In the genomic region with DNA sequence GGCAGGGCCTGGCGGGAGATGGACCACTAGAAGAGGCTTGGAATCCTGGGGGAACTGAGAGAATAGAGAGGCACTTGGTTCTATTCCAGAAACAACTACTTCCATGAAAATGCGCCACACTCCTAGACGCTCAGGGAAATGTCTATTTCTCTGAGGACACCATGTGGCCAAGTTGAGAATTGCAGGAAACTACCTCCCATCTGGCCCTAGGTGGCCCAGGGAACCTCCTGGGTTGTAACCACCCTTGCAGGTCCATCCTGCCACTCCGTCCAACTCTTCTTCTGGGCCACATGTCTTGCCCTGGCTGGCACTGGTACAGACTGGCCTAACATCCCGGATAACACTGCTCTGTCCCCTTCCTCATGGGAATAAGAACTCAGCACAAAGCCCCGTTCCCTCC, we compare ENCODE assay signal across 9 mouse cellular contexts. TPM values are rescaled to one million over a fixed set of nuclear protein-coding genes. Genes with fewer than 3 reads are reported as not detected.
DNase-seq lines count a peak whose midpoint lies in the region; ATAC-seq and TF ChIP-seq lines count a peak whose summit lies in the region.
"Had no signal": no experiment of that assay in that cellular context is flagged by ENCODE, and none has a peak within 500 bp of the region (broad histone marks: within the 10 kb centered on the region; RNA-seq: fewer than 3 reads in every experiment).

No protein-coding gene starts in this region.

- no peak overlapping the region for H3K4me2 ChIP-seq in intestine, embryonic 16.5 days (ENCODE audit: low read depth, low read length)
- no peak overlapping the region for H3K4me2 ChIP-seq in midbrain, embryonic 13.5 days (replicated peaks)
- H3K4me2 ChIP-seq: midbrain, embryonic 12.5 days had no signal

- no peaks in the 10 kb centered on the region for H3K9me3 ChIP-seq in heart, embryonic 10.5 days
- H3K9me3 ChIP-seq in intestine, embryonic 16.5 days (ENCODE audit: control insufficient read depth, low read length): no peaks in the 10 kb centered on the region
- no peaks in the 10 kb centered on the region for H3K9me3 ChIP-seq in midbrain, embryonic 13.5 days
- H3K9me3 ChIP-seq: midbrain, embryonic 12.5 days had no signal

- peak; percentile 61; the same call in 1 of the 2 replicates for TF ChIP-seq CTCF in small intestine, adult 2 months (IDR thresholded peaks at IDR 0.05; ENCODE audit: extremely low read depth, insufficient read length, insufficient replicate concordance, low read depth, low read length)

- intact Hi-C loops in left cerebral cortex, postnatal 14 days (cut with DNase I): loop anchor here (10.0 kb wide), 1 partner anchor 171 kb away; a partner anchor contains a TSS

- H3K4me3 ChIP-seq in heart, embryonic 10.5 days: no peak overlapping the region
- no peak overlapping the region for H3K4me3 ChIP-seq in intestine, embryonic 16.5 days (ENCODE audit: low read length)
- no peak overlapping the region for H3K4me3 ChIP-seq in midbrain, embryonic 13.5 days (replicated peaks)
- H3K4me3 ChIP-seq in small intestine, adult 2 months (ENCODE audit: low read depth, low read length): no peak overlapping the region
- H3K4me3 ChIP-seq: midbrain, embryonic 12.5 days had no signal

- no peak overlapping the region for H3K9ac ChIP-seq in intestine, embryonic 16.5 days (ENCODE audit: low read depth, low read length)
- H3K9ac ChIP-seq in midbrain, embryonic 13.5 days (replicated peaks): no peak overlapping the region
- H3K9ac ChIP-seq: midbrain, embryonic 12.5 days had no signal

- H3K27me3 ChIP-seq in heart, embryonic 10.5 days (ENCODE audit: insufficient read depth, poor library complexity, severe bottlenecking): peaks cover 55% of the 10 kb centered on the region
- peaks cover 6% of the 10 kb centered on the region for H3K27me3 ChIP-seq in intestine, embryonic 16.5 days (replicated peaks; ENCODE audit: control insufficient read depth, insufficient read depth, low read length)
- peaks cover 14% of the 10 kb centered on the region for H3K27me3 ChIP-seq in midbrain, embryonic 13.5 days
- H3K27me3 ChIP-seq in small intestine, adult 2 months (ENCODE audit: control insufficient read depth, insufficient read depth, low read length): 0 out of 2 replicates have a peak, but pooled peaks cover 3% of the 10 kb centered on the region

- H3K4me1 ChIP-seq in heart, embryonic 10.5 days: peaks cover 9% of the 10 kb centered on the region
- H3K4me1 ChIP-seq in intestine, embryonic 16.5 days (ENCODE audit: control insufficient read depth, insufficient read depth, low read length): peaks cover 3% of the 10 kb centered on the region; the same call in 1 of the 2 replicates
- 0 out of 2 replicates have a peak, but pooled peaks cover 2% of the 10 kb centered on the region for H3K4me1 ChIP-seq in midbrain, embryonic 13.5 days (replicated peaks)
- H3K4me1 ChIP-seq in small intestine, adult 2 months (ENCODE audit: control insufficient read depth, insufficient read depth, insufficient read length, low read length): peaks cover 17% of the 10 kb centered on the region

- ATAC-seq in intestine, embryonic 16.5 days: peak; percentile 12; the same call in 1 of the 2 replicates
- peak; percentile 71 for ATAC-seq in midbrain, embryonic 13.5 days

- DNase-seq in heart, adult 18-20 months: peak; percentile 73 to 90
- DNase-seq in heart, embryonic 10.5 days (ENCODE audit: low spot score): no peak
- DNase-seq in cerebellum, adult 9-11 months: peak; percentile 43
- peak; percentile 77 for DNase-seq in gastrocnemius, adult 18-20 months (ENCODE audit: low spot score)
- peak; percentile 69 to 81 for DNase-seq in left cerebral cortex, postnatal 14 days (ENCODE audit: low spot score in 2 of 2)

- no peak overlapping the region for H3K27ac ChIP-seq in heart, embryonic 10.5 days
- H3K27ac ChIP-seq in intestine, embryonic 16.5 days (ENCODE audit: low read length): no peak overlapping the region
- H3K27ac ChIP-seq in midbrain, embryonic 13.5 days: no peak overlapping the region
- no peak overlapping the region for H3K27ac ChIP-seq in small intestine, adult 2 months (ENCODE audit: insufficient read depth, low read depth, low read length)
- H3K27ac ChIP-seq: midbrain, embryonic 12.5 days had no signal

- 25% methylated on average over 6 of the region's 6 CpGs for WGBS in heart, embryonic 10.5 days
- 25% methylated on average over 6 of the region's 6 CpGs for WGBS in intestine, embryonic 16.5 days
- 23% methylated on average over 6 of the region's 6 CpGs for WGBS in midbrain, embryonic 13.5 days
- WGBS in small intestine, adult 2 months: 22% methylated on average over 6 of the region's 6 CpGs

- TF ChIP-seq POLR2A in small intestine, adult 2 months (IDR thresholded peaks at IDR 0.05; ENCODE audit: low read depth, low read length): no peak

- H3K36me3 ChIP-seq in heart, embryonic 10.5 days: no peaks in the 10 kb centered on the region
- H3K36me3 ChIP-seq in intestine, embryonic 16.5 days (ENCODE audit: control insufficient read depth, insufficient read depth, low read length): no peaks in the 10 kb centered on the region
- no peaks in the 10 kb centered on the region for H3K36me3 ChIP-seq in midbrain, embryonic 13.5 days
- no peaks in the 10 kb centered on the region for H3K36me3 ChIP-seq in small intestine, adult 2 months (ENCODE audit: control insufficient read depth, insufficient read depth, low read length)
- H3K36me3 ChIP-seq: midbrain, embryonic 12.5 days had no signal

RNA-seq across cellular contexts. Expression of a gene that starts 7.3 kb away (rescaled TPM):
- total RNA-seq in heart, adult 18-20 months (2021): not detected
- polyA plus RNA-seq in heart, embryonic 10.5 days (2016; fragmentation: Nextera tagmentation; extraction: Ambion mirVana): 0.16 and 0.30 TPM in 2 replicates
- not detected for total RNA-seq in gastrocnemius, adult 18-20 months (2021)
- 0.28 TPM in 1 of 2 replicates, not detected in the other for polyA plus RNA-seq in intestine, embryonic 16.5 days (2015; fragmentation: Nextera tagmentation; extraction: Ambion mirVana)
- under 1 TPM; 0.37 to 0.78 TPM for total RNA-seq in left cerebral cortex, postnatal 14 days (2021)
- polyA plus RNA-seq in midbrain, embryonic 13.5 days (2015; fragmentation: Nextera tagmentation; extraction: Ambion mirVana): not detected in 2 replicates
- 0.28 and 1.2 TPM in 2 replicates for polyA plus RNA-seq in small intestine, adult 2 months (2012; rRNA removed)
- polyA plus RNA-seq: midbrain, embryonic 12.5 days had no signal

RNA-seq across cellular contexts. Expression of a gene that starts 24.2 kb away (rescaled TPM):
- under 1 TPM in 1 of 2 experiments, not detected in 1; 0.12 TPM for total RNA-seq in heart, adult 18-20 months (2021)
- polyA plus RNA-seq in heart, embryonic 10.5 days (2016; fragmentation: Nextera tagmentation; extraction: Ambion mirVana): 0.21 and 0.48 TPM in 2 replicates
- total RNA-seq in gastrocnemius, adult 18-20 months (2021): not detected
- polyA plus RNA-seq in intestine, embryonic 16.5 days (2015; fragmentation: Nextera tagmentation; extraction: Ambion mirVana): 2.6 and 3.1 TPM in 2 replicates
- total RNA-seq in left cerebral cortex, postnatal 14 days (2021): 1 to 10 TPM; 1.3 to 1.8 TPM
- polyA plus RNA-seq in midbrain, embryonic 13.5 days (2015; fragmentation: Nextera tagmentation; extraction: Ambion mirVana): 0.57 and 0.65 TPM in 2 replicates
- polyA plus RNA-seq in small intestine, adult 2 months (2012; rRNA removed): 0.33 TPM in 2 replicates

RNA-seq across cellular contexts. Expression of a gene that starts 43.3 kb away (rescaled TPM):
- total RNA-seq in heart, adult 18-20 months (2021): under 1 TPM; 0.22 to 0.41 TPM
- polyA plus RNA-seq in heart, embryonic 10.5 days (2016; fragmentation: Nextera tagmentation; extraction: Ambion mirVana): 4.7 and 10.0 TPM in 2 replicates
- total RNA-seq in gastrocnemius, adult 18-20 months (2021): under 1 TPM; 0.09 to 0.16 TPM
- polyA plus RNA-seq in intestine, embryonic 16.5 days (2015; fragmentation: Nextera tagmentation; extraction: Ambion mirVana): 0.15 and 0.24 TPM in 2 replicates
- not detected for total RNA-seq in left cerebral cortex, postnatal 14 days (2021)
- polyA plus RNA-seq in midbrain, embryonic 13.5 days (2015; fragmentation: Nextera tagmentation; extraction: Ambion mirVana): 0.08 and 0.27 TPM in 2 replicates
- polyA plus RNA-seq in small intestine, adult 2 months (2012; rRNA removed): 0.06 and 0.08 TPM in 2 replicates

RNA-seq across cellular contexts. Expression of a gene that starts 43.4 kb away (rescaled TPM):
- total RNA-seq in heart, adult 18-20 months (2021): 10 to 100 TPM; 18.0 to 21.4 TPM
- 5.7 and 8.8 TPM in 2 replicates for polyA plus RNA-seq in heart, embryonic 10.5 days (2016; fragmentation: Nextera tagmentation; extraction: Ambion mirVana)
- total RNA-seq in gastrocnemius, adult 18-20 months (2021): 10 to 100 TPM; 12.9 to 14.1 TPM
- polyA plus RNA-seq in intestine, embryonic 16.5 days (2015; fragmentation: Nextera tagmentation; extraction: Ambion mirVana): 12.7 and 12.8 TPM in 2 replicates
- total RNA-seq in left cerebral cortex, postnatal 14 days (2021): 1 to 10 TPM; 8.2 to 8.7 TPM
- polyA plus RNA-seq in midbrain, embryonic 13.5 days (2015; fragmentation: Nextera tagmentation; extraction: Ambion mirVana): 11.8 and 13.7 TPM in 2 replicates
- 13.8 and 17.9 TPM in 2 replicates for polyA plus RNA-seq in small intestine, adult 2 months (2012; rRNA removed)

RNA-seq across cellular contexts. Expression of a gene that starts 53.6 kb away (rescaled TPM):
- 10 to 100 TPM in 1 of 2 experiments, 1 to 10 TPM in 1; 9.4 to 52.1 TPM for total RNA-seq in heart, adult 18-20 months (2021)
- polyA plus RNA-seq in heart, embryonic 10.5 days (2016; fragmentation: Nextera tagmentation; extraction: Ambion mirVana): not detected in 2 replicates
- total RNA-seq in gastrocnemius, adult 18-20 months (2021): 10 to 100 TPM; 10.3 to 18.3 TPM
- not detected in 2 replicates for polyA plus RNA-seq in intestine, embryonic 16.5 days (2015; fragmentation: Nextera tagmentation; extraction: Ambion mirVana)
- total RNA-seq in left cerebral cortex, postnatal 14 days (2021): not detected
- not detected in 2 replicates for polyA plus RNA-seq in midbrain, embryonic 13.5 days (2015; fragmentation: Nextera tagmentation; extraction: Ambion mirVana)
- 1.5 and 4.5 TPM in 2 replicates for polyA plus RNA-seq in small intestine, adult 2 months (2012; rRNA removed)
- polyA plus RNA-seq: midbrain, embryonic 12.5 days had no signal
